ENCODE assay signal across 14 mouse cellular contexts in genomic region chr9:7983665-7984064, GRCm38 (mm10). TPM values are rescaled to one million over a fixed set of nuclear protein-coding genes. Genes with fewer than 3 reads are reported as not detected.
A peak's percentile ranks its signal among the peaks of the same experiment; 100 is the strongest.
DNase-seq lines count a peak whose midpoint lies in the region; TF ChIP-seq lines count a peak whose summit lies in the region.
"Had no signal": no experiment of that assay in that cellular context is flagged by ENCODE, and none has a peak within 500 bp of the region (broad histone marks: within the 10 kb centered on the region; RNA-seq: fewer than 3 reads in every experiment).

No protein-coding gene starts in this region.

- TF ChIP-seq EP300 in ES-Bruce4 (IDR thresholded peaks at IDR 0.05; ENCODE audit: insufficient read depth, low read depth, low read length), result 0 out of 2 replicates have a peak, but pooled peaks have one; percentile 38

- peak overlapping the region; percentile 67 for H3K27ac ChIP-seq in ES-Bruce4 (ENCODE audit: insufficient read depth, low read length)
- no peak overlapping the region for H3K27ac ChIP-seq in kidney, adult 2 months (ENCODE audit: insufficient read depth, low read depth, low read length)
- H3K27ac ChIP-seq in midbrain, embryonic 10.5 days (replicated peaks), result no peak overlapping the region
- H3K27ac ChIP-seq: liver, embryonic 15.5 days; midbrain, embryonic 12.5 days had no signal

- 50% methylated on average over 2 of the region's 2 CpGs for WGBS in kidney, adult 2 months
- 19% methylated on average over 2 of the region's 2 CpGs for WGBS in midbrain, embryonic 10.5 days

- H3K36me3 ChIP-seq in ES-Bruce4 (ENCODE audit: control insufficient read depth, insufficient read depth, low read length, poor library complexity, severe bottlenecking), result peaks cover 33% of the 10 kb centered on the region
- H3K36me3 ChIP-seq in kidney, adult 2 months (ENCODE audit: control insufficient read depth, insufficient read depth, low read length), result no peaks in the 10 kb centered on the region
- peaks cover 67% of the 10 kb centered on the region for H3K36me3 ChIP-seq in midbrain, embryonic 10.5 days
- H3K36me3 ChIP-seq: liver, embryonic 15.5 days; midbrain, embryonic 12.5 days had no signal

- TF ChIP-seq CTCF in ES-Bruce4 (IDR thresholded peaks at IDR 0.05; ENCODE audit: low read depth, low read length), result no peak
- TF ChIP-seq CTCF in kidney, adult 2 months (conservative IDR thresholded peaks at IDR 0.05; ENCODE audit: insufficient read depth, insufficient read length, low read depth, low read length), result no peak

- no peaks in the 10 kb centered on the region for H3K9me3 ChIP-seq in ES-Bruce4 (replicated peaks; ENCODE audit: control insufficient read depth, insufficient read depth, low read length, poor library complexity, severe bottlenecking)
- no peaks in the 10 kb centered on the region for H3K9me3 ChIP-seq in midbrain, embryonic 10.5 days (replicated peaks)
- H3K9me3 ChIP-seq: liver, embryonic 15.5 days; midbrain, embryonic 12.5 days had no signal

- DNase-seq in gastrocnemius, adult 18-20 months (ENCODE audit: low spot score), result peak; percentile 50
- DNase-seq in gastrocnemius, adult 8-10 months (ENCODE audit: low spot score in 2 of 2), result no peak
- peak; percentile 23 for DNase-seq in embryo, embryonic 9.5 days (ENCODE audit: extremely low spot score)
- DNase-seq in heart, postnatal 4 days, result peak; percentile 19
- DNase-seq in left cerebral cortex, adult 9 months (ENCODE audit: low spot score in 2 of 2), result no peak
- DNase-seq in kidney, adult 2 months, result no peak
- DNase-seq in midbrain, embryonic 10.5 days (ENCODE audit: low spot score), result no peak
- DNase-seq: layer of hippocampus, adult 9-11 months; lung, postnatal 14 days; right cerebral cortex, postnatal 25 days had no signal

- no peak for TF ChIP-seq POLR2A in ES-Bruce4 (IDR thresholded peaks at IDR 0.05; ENCODE audit: insufficient read depth, low read length)
- TF ChIP-seq POLR2A in kidney, adult 2 months (IDR thresholded peaks at IDR 0.05; ENCODE audit: low read depth, low read length), result no peak

- H3K27me3 ChIP-seq in ES-Bruce4 (ENCODE audit: control insufficient read depth, insufficient read depth, low read length, poor library complexity, severe bottlenecking), result no peaks in the 10 kb centered on the region
- H3K27me3 ChIP-seq in kidney, adult 2 months (replicated peaks; ENCODE audit: control insufficient read depth, insufficient read depth, low read length), result no peaks in the 10 kb centered on the region
- no peaks in the 10 kb centered on the region for H3K27me3 ChIP-seq in midbrain, embryonic 10.5 days (ENCODE audit: low read depth, poor library complexity, severe bottlenecking)
- H3K27me3 ChIP-seq: liver, embryonic 15.5 days; midbrain, embryonic 12.5 days had no signal

- peaks cover 3% of the 10 kb centered on the region for H3K4me1 ChIP-seq in ES-Bruce4 (ENCODE audit: control insufficient read depth, insufficient read depth, low read length)
- peaks cover 22% of the 10 kb centered on the region for H3K4me1 ChIP-seq in kidney, adult 2 months (ENCODE audit: control insufficient read depth, insufficient read depth, low read length)
- peaks cover 14% of the 10 kb centered on the region for H3K4me1 ChIP-seq in midbrain, embryonic 10.5 days
- H3K4me1 ChIP-seq: liver, embryonic 15.5 days had no signal

- H3K9ac ChIP-seq in ES-Bruce4 (ENCODE audit: low read depth, poor library complexity, severe bottlenecking), result no peak overlapping the region
- H3K9ac ChIP-seq: liver, embryonic 15.5 days; midbrain, embryonic 12.5 days had no signal

- H3K4me3 ChIP-seq in ES-Bruce4 (ENCODE audit: low read depth, low read length), result no peak overlapping the region
- no peak overlapping the region for H3K4me3 ChIP-seq in kidney, adult 2 months (ENCODE audit: insufficient read depth, low read depth, low read length)
- H3K4me3 ChIP-seq in midbrain, embryonic 10.5 days, result no peak overlapping the region
- H3K4me3 ChIP-seq: liver, embryonic 15.5 days; midbrain, embryonic 12.5 days had no signal

RNA-seq across cellular contexts. Expression of gene Yap1, which starts 20.7 kb away (rescaled TPM):
- total RNA-seq in gastrocnemius, adult 18-20 months (2021), result 10 to 100 TPM; 36.9 to 40.5 TPM
- 10 to 100 TPM; 34.6 to 42.5 (median 36.6) TPM for total RNA-seq in gastrocnemius, adult 8-10 months (2022)
- polyA plus RNA-seq in ES-Bruce4 (2011; ENCODE audit: insufficient read depth, insufficient read length, low read depth, missing spikeins), result 131 and 135 TPM in 2 replicates
- 10 to 100 TPM; 64.7 to 69.2 TPM for total RNA-seq in heart, postnatal 4 days (2021)
- polyA plus RNA-seq in kidney, adult 2 months (2012; rRNA removed), result 39.0 and 40.9 TPM in 2 replicates
- polyA plus RNA-seq in midbrain, embryonic 10.5 days (2016; fragmentation: Nextera tagmentation; extraction: Ambion mirVana), result 25.4 and 31.3 TPM in 2 replicates
- total RNA-seq: granulocyte monocyte progenitor cell, adult 5-6 weeks had no signal

RNA-seq across cellular contexts. Expression of gene Cfap300, which starts 59.0 kb away (rescaled TPM):
- under 1 TPM; 0.50 to 0.64 TPM for total RNA-seq in gastrocnemius, adult 18-20 months (2021)
- total RNA-seq in gastrocnemius, adult 8-10 months (2022), result under 1 TPM in 1 of 4 experiments, not detected in 3; 0.39 TPM
- polyA plus RNA-seq in ES-Bruce4 (2011; ENCODE audit: insufficient read depth, insufficient read length, low read depth, missing spikeins), result 9.6 and 12.8 TPM in 2 replicates
- total RNA-seq in heart, postnatal 4 days (2021), result 1 to 10 TPM; 1.2 to 1.5 TPM
- 3.8 and 4.5 TPM in 2 replicates for polyA plus RNA-seq in kidney, adult 2 months (2012; rRNA removed)
- 18.4 and 19.4 TPM in 2 replicates for polyA plus RNA-seq in midbrain, embryonic 10.5 days (2016; fragmentation: Nextera tagmentation; extraction: Ambion mirVana)
- total RNA-seq: granulocyte monocyte progenitor cell, adult 5-6 weeks had no signal

Comparison
In these comparisons a context has a peak if more than half of its experiments do, and no peak if none do; other contexts are left out.
1. DNase-seq: peak in gastrocnemius, adult 18-20 months (single experiment), embryo, embryonic 9.5 days (single experiment) and heart, postnatal 4 days (single experiment); none in gastrocnemius, adult 8-10 months (0 of 2), left cerebral cortex, adult 9 months (0 of 2), kidney, adult 2 months (single experiment) and midbrain, embryonic 10.5 days (single experiment).